Mouse (Mus musculus) G1E (cell line): Measurements from ENCODE around the gene Cdh5. TPM values are rescaled to one million over a fixed set of nuclear protein-coding genes. Genes with fewer than 3 reads are reported as not detected.
"Not testable (repeated sequence)": the region's sequence is repeated elsewhere in the genome, so short reads cannot be mapped to it uniquely, and the experiment has no call there.

Experiments used
- ATAC-seq: 2 replicates; pipeline ENCODE4 v1.8.0; 2016; ENCODE audit warnings: mild to moderate bottlenecking; ENCODE audit not compliant: insufficient number of reproducible peaks, poor library complexity, low FRiP score, severe bottlenecking; ENCODE audit errors: extremely low read depth
- DNase-seq: peaks from one replicate; pipeline ENCODE4 v3.0.0; 2012; ENCODE audit warnings: low spot score
- H3K27me3 ChIP-seq: 2 replicates; pipeline ENCODE4 v1.6.1; 2012; ENCODE audit warnings: mild to moderate bottlenecking, low read length, inconsistent platforms; ENCODE audit not compliant: insufficient read depth
- H3K36me3 ChIP-seq: replicated peaks from 2 replicates; pipeline ENCODE3; 2012; ENCODE audit warnings: mild to moderate bottlenecking, inconsistent platforms
- H3K4me1 ChIP-seq: 2 replicates; pipeline ENCODE4 v1.6.1; 2012; ENCODE audit warnings: low read depth, low read length, inconsistent platforms, mixed read lengths; ENCODE audit not compliant: insufficient read depth
- H3K4me3 ChIP-seq: 2 replicates; pipeline ENCODE4 v1.5.1; 2012; ENCODE audit warnings: low read depth, mild to moderate bottlenecking, inconsistent platforms, low read length, moderate library complexity, mixed read lengths
- H3K9me3 ChIP-seq: replicated peaks from 2 replicates; pipeline ENCODE4 v1.6.1; 2012; ENCODE audit warnings: inconsistent platforms
- CTCF ChIP-seq: IDR thresholded peaks from 2 replicates; pipeline ENCODE4 v1.5.1; 2012; ENCODE audit warnings: low read depth, low read length, inconsistent platforms, mixed read lengths
- GATA1 ChIP-seq: IDR thresholded peaks from 2 replicates; pipeline ENCODE4 v1.6.1; 2012; ENCODE audit warnings: borderline replicate concordance, low read length, inconsistent platforms, mixed read lengths
- GATA2 ChIP-seq: IDR thresholded peaks from 2 replicates; pipeline ENCODE4 v1.6.1; 2012; ENCODE audit warnings: low read depth, low read length, inconsistent platforms, borderline replicate concordance
- POLR2AphosphoS5 ChIP-seq: IDR thresholded peaks from 2 replicates; pipeline ENCODE4 v1.6.1; 2012; ENCODE audit warnings: low read depth, low read length, inconsistent platforms; ENCODE audit not compliant: insufficient replicate concordance
- TAL1 ChIP-seq: conservative IDR thresholded peaks from 2 replicates; pipeline ENCODE4 v1.6.1; 2012; ENCODE audit warnings: low read depth, low read length, inconsistent platforms, mixed read lengths
- polyA plus RNA-seq: library from polyadenylated mRNA; stranded (reverse); fragments of >175 nt; gene quantifications from 2 replicates; pipeline ENCODE4 v1.2.3, GENCODE M21; 2012
- total RNA-seq, 2 experiments: library from RNA; stranded (forward) in 1 of 2; stranded (reverse) in 1 of 2; fragments of 200-1000 nt in 1 of 2; fragments of >200 nt in 1 of 2; fragmentation: Nextera tagmentation in 1 of 2; gene quantifications; 2 replicates each; pipeline ENCODE4 v1.2.3; 2014 to 2017

Cdh5 gene
- total and polyA plus RNA-seq, 3 experiments = 0.05 TPM; not detected in 2

GRCm38 (mm10) chr8:104075079-104075478 lies 26.3 kb upstream of the Cdh5 start:
- ATAC-seq = no peak
- Histone ChIP-seq H3K4me3 (no peak overlapping the region), H3K36me3 (no peaks in the 10 kb centered on the region), H3K27me3 (no peaks in the 10 kb centered on the region), H3K4me1 (no peaks in the 10 kb centered on the region), H3K9me3 (peaks cover 60% of the 10 kb centered on the region)
- DNase-seq = no peak
- no peak for TF ChIP-seq GATA2
- no peak for TF ChIP-seq CTCF
- no peak for TF ChIP-seq TAL1
- TF ChIP-seq POLR2AphosphoS5 = no peak
- TF ChIP-seq GATA1 = no peak

DNA sequence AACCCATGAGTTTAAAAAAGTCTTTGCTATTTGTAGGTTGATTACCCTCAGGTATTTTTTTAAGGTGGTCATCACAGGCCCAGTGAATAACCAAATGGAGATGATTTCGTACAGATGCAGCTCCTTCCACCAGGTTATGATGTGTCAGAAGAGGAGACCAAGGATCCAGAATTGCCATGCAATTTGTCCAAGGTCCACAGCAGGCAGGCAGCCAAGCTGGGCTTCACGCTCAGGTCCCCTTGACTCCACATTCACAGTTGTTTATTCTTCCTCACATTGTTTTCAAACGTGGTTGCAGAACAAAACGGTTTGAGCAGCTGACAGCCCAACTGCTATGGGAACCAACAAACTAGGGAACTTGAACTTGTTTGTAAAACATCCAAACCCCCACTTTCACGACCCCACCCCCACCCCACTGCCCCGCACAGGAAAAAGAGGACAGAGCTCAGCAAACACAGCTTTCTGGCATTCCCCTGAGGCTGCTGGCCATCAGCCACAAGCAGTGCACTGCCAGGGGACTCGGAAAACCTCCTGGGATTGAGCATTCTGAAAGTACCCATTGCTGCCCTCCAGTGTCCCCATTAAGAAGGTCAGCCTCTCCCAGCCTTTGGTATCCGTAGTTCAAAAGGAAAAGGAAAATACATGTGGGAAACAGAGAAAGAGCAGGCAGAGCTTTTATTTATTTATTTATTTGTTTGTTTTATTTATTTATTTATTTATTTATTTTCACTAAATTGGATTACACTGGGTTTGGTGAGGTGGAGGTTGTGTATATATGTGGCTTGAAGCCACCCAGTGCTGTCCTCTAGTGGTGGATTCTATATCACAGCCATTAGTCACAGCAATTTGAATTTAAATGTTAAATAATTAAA lies 24.6 kb upstream of the Cdh5 start:
- DNase-seq (no peak), ATAC-seq (no peak)
- no peak for TF ChIP-seq GATA1
- no peak for TF ChIP-seq GATA2
- TF ChIP-seq POLR2AphosphoS5 = no peak
- no peak for TF ChIP-seq CTCF
- no peak for TF ChIP-seq TAL1
- H3K9me3 ChIP-seq = peaks cover 55% of the 10 kb centered on the region
- H3K27me3 ChIP-seq = no peaks in the 10 kb centered on the region
- H3K4me1 ChIP-seq = no peaks in the 10 kb centered on the region
- no peaks in the 10 kb centered on the region for H3K36me3 ChIP-seq
- no peak overlapping the region for H3K4me3 ChIP-seq

GRCm38 (mm10) chr8:104078091-104078490 lies 23.3 kb upstream of the Cdh5 start:
- Histone ChIP-seq H3K36me3 (no peaks in the 10 kb centered on the region), H3K4me1 (no peaks in the 10 kb centered on the region), H3K4me3 (no peak overlapping the region), H3K9me3 (peaks cover 51% of the 10 kb centered on the region), H3K27me3 (no peaks in the 10 kb centered on the region)
- ATAC-seq (no peak), DNase-seq (no peak)
- no peak for TF ChIP-seq TAL1
- no peak for TF ChIP-seq CTCF
- TF ChIP-seq GATA1 = no peak
- no peak for TF ChIP-seq GATA2
- no peak for TF ChIP-seq POLR2AphosphoS5

DNA sequence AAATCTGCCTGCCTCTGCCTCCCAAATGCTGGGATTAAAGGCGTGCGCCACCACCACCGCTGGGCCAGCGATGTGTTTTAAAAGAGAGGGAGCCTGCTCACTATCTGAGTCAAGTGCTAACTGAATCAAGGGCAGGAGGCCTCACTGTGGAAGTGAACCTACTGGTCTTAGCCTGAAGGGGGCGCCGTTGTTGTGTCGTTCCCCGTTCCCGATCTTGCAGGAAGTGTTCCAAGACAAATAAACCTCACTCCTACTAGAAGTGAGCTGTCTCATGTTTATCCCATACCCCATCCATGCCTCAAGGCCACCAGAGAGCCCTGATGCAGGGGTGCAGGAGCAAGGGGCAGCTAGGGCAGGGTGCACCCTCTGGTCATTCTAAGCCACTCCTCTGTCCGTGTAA lies 16.1 kb upstream of the Cdh5 start:
- DNase-seq (no peak), ATAC-seq (no peak)
- TF ChIP-seq CTCF (no peak), TAL1 (no peak), GATA1 (no peak), GATA2 (no peak), POLR2AphosphoS5 (no peak)
- H3K9me3 ChIP-seq = peaks cover 29% of the 10 kb centered on the region
- no peaks in the 10 kb centered on the region for H3K4me1 ChIP-seq
- no peaks in the 10 kb centered on the region for H3K27me3 ChIP-seq
- no peaks in the 10 kb centered on the region for H3K36me3 ChIP-seq
- H3K4me3 ChIP-seq = no peak overlapping the region

DNA sequence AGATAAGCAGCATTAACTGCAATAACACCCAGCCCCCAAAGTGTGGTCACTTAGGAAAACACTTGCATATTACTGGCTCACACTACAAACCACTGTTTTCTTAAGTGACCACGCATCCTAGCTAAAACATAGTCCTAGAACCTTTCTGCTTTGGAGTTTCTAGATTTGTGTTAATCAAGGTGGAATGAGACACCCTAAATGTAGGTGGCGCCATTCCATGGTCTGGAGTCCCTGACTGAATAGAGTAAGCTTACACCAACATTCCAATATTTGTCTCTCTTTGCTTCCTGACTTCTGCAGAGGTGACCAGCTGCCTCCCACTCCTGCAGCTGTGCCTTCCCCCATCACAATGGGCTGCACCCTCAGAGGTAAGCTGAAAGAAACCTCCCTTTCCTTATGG lies 14.8 kb upstream of the Cdh5 start:
- Histone ChIP-seq H3K9me3 (peaks cover 31% of the 10 kb centered on the region), H3K4me3 (no peak overlapping the region), H3K27me3 (no peaks in the 10 kb centered on the region), H3K4me1 (no peaks in the 10 kb centered on the region), H3K36me3 (no peaks in the 10 kb centered on the region)
- DNase-seq (no peak), ATAC-seq (no peak)
- TF ChIP-seq POLR2AphosphoS5 (no peak), CTCF (no peak), GATA1 (no peak), TAL1 (no peak), GATA2 (no peak)

DNA sequence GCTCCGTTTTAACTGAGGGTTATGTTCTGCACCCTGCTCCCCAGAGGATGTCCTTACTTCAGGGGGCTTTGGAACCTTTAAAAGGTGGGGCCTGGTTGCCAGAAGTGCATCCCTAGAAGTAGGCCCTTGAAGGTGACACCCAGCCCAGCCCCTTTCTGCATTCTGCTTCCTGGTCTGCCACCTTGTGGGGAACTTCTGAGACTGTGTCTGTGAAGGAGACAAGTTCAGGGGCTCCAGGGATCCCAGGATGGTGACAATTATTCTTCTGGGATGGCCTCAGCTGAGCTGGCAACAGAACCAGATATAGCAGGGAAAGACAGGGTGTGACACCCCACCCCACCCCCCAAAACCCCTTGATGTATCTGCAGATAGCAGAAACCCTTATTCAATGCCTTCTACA lies 14.3 kb upstream of the Cdh5 start:
- Histone ChIP-seq H3K4me1 (no peaks in the 10 kb centered on the region), H3K36me3 (no peaks in the 10 kb centered on the region), H3K27me3 (no peaks in the 10 kb centered on the region), H3K9me3 (peaks cover 35% of the 10 kb centered on the region), H3K4me3 (no peak overlapping the region)
- TF ChIP-seq GATA1 (no peak), GATA2 (no peak), TAL1 (no peak), POLR2AphosphoS5 (no peak), CTCF (no peak)
- ATAC-seq = no peak
- no peak for DNase-seq

DNA sequence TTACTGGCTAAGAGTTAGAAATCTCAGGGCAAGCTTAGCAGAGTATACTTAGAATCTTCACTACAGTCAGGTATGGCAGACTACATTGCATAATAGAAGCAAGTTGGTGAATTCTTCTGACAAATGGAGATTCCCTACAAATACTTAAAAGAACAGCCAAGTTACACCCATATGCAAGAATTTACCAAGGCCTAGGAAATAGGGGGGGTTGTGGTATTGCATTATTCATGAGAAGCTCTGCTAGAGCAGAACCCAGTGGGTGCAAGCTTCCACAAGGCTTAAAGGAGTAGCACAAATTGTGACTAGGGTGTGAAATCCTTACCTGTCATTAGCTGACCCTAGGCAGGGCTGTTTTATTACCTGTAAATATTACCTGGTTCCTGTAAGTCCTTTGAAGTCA lies 13.5 kb upstream of the Cdh5 start:
- H3K27me3 ChIP-seq, ATAC-seq, DNase-seq, H3K4me3 ChIP-seq, H3K36me3 ChIP-seq, H3K4me1 ChIP-seq: not testable (repeated sequence)
- H3K9me3 ChIP-seq = peaks cover 40% of the 10 kb centered on the region
